Mouse (Mus musculus) heart, embryonic 12.5 days (tissue): ENCODE results near the gene Arhgap44. TPM values are rescaled to one million over a fixed set of nuclear protein-coding genes. Genes with fewer than 3 reads are reported as not detected.
A peak's percentile ranks its signal among the peaks of the same experiment; 100 is the strongest.

Source experiments
- ATAC-seq: fragments of 200-750 bp; cut with Nextera tagmentation; 2 replicates; pipeline ENCODE4 v1.8.0; 2017; ENCODE audit warnings: moderate TSS enrichment, moderate library complexity; ENCODE audit not compliant: insufficient number of reproducible peaks, low FRiP score
- H3K27ac ChIP-seq: fragments of 300-500 bp; sonication (generic); 2 replicates; pipeline ENCODE4 v1.5.1; 2016; ENCODE audit warnings: mild to moderate bottlenecking, moderate library complexity; ENCODE audit not compliant: poor library complexity, severe bottlenecking
- H3K27me3 ChIP-seq: fragments of 300-500 bp; sonication (generic); replicated peaks from 2 replicates; pipeline ENCODE4 v1.6.1; 2016; ENCODE audit warnings: mild to moderate bottlenecking, moderate library complexity
- H3K36me3 ChIP-seq: fragments of 300-500 bp; sonication (generic); 2 replicates; pipeline ENCODE4 v1.6.1; 2016; ENCODE audit warnings: mild to moderate bottlenecking, moderate library complexity
- H3K4me1 ChIP-seq: fragments of 300-500 bp; sonication (generic); replicated peaks from 2 replicates; pipeline ENCODE4 v1.6.1; 2016; ENCODE audit warnings: mild to moderate bottlenecking
- H3K4me2 ChIP-seq: fragments of 300-500 bp; sonication (generic); 2 replicates; pipeline ENCODE4 v1.6.1; 2016; ENCODE audit warnings: mild to moderate bottlenecking, moderate library complexity
- H3K4me3 ChIP-seq: fragments of 300-500 bp; sonication (generic); 2 replicates; pipeline ENCODE4 v1.5.1; 2016; ENCODE audit warnings: mild to moderate bottlenecking
- H3K9ac ChIP-seq: fragments of 300-500 bp; sonication (generic); 2 replicates; pipeline ENCODE4 v1.6.1; 2016; ENCODE audit warnings: mild to moderate bottlenecking, moderate library complexity
- H3K9me3 ChIP-seq: fragments of 300-500 bp; sonication (generic); replicated peaks from 2 replicates; pipeline ENCODE4 v1.6.1; 2016; ENCODE audit warnings: mild to moderate bottlenecking, moderate library complexity
- WGBS: fragments of 180-500 bp; shearing (Covaris S2); methylation state at CpG from one replicate; pipeline ENCODE4 v1.1.7; 2016; 5-methylcytosine and 5-hydroxymethylcytosine counted together
- polyA plus RNA-seq: library from polyadenylated mRNA; unstranded; fragments of >200 nt; fragmentation: Nextera tagmentation; extraction: Ambion mirVana; gene quantifications from 2 replicates; pipeline ENCODE4 v1.2.1, GENCODE M21; 2016

Arhgap44 gene
- polyA plus RNA-seq, 1 experiment from 2014 or later: 13.3 TPM

DNA sequence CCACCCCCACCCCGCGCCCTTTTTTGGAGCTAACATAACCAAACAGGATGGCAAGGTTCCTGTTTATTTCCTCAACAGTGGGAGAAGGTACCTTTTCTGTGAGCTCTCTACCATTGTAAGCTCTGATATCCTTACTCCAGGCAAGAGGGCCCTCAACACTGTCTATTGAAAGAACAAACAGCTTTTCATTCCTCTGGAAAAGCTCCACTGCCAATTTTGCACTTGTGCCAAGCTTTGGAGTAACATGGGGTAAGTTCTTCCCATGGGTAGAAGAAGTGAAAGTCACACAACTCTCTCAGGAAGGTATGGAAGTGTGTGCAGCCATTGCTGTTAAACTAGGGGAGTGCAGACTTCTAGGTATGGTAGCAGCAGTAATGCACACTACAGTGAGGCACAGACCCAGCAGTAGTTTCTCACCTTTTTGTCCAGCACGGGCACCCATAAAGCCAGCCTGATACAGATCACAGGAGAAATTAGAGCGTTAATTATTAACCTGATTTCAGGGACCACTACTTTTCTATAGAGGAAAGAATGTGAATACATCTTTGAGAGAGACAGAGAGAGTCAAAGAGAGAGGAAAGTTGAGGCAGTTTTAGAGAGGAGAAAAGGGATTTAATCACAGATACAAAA, 7.5 kb upstream of the Arhgap44 start:
- Histone ChIP-seq H3K4me3 (no peak overlapping the region), H3K27me3 (no peaks in the 10 kb centered on the region), H3K9ac (no peak overlapping the region), H3K27ac (no peak overlapping the region), H3K9me3 (no peaks in the 10 kb centered on the region), H3K4me2 (no peak overlapping the region), H3K4me1 (0 out of 2 replicates have a peak, but pooled peaks cover 4% of the 10 kb centered on the region), H3K36me3 (peaks cover 7% of the 10 kb centered on the region)
- no peak for ATAC-seq
- 85% methylated on average over 4 of the region's 4 CpGs for WGBS

DNA sequence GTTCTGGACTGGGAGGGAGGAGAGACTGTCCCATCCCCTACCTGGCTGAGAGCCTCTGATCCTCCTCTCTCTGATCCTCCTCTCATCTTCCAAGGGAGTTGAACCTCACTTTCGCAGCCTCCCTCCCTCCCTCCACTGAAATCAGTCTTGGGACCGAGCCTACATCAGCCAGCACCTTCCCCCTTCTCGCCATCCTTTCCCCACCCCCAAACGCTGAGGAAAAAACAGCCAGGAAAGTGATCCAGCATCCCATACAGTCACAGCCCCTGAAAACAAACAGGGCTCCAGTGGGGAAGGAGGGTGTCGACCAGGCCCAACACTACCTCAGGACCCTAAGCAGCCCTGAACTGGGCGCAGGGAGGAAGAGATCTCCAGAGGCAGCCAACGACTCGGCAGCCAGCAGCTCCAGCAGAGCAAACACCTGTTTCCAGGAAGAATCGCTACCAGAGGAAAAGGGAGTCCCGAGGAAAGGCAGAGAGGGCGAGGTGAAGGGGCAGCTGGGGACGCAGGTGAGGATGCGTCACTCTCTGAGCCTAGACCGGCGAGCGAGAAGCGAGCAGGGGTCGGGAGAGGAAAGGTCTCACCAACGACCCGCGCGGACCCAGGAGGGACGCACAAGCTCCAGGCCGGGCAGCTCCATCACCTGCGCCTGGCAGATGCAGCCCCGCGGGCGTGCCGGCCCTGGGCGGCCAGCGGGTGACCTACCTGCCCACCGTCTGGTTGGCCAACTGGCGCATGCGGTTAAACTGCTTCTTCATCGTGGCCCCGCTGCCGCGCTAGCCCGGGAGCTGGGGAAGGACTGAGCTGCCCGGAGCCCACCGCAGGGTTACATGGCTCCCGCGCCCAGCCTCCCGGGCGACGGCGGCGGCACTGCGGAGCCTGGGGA, 637 bp downstream of the Arhgap44 start:
- no peak overlapping the region for H3K27ac ChIP-seq
- ATAC-seq: peak; percentile 43; the same call in 1 of the 2 replicates
- no peaks in the 10 kb centered on the region for H3K9me3 ChIP-seq
- peak overlapping the region; percentile 96 for H3K4me2 ChIP-seq
- 1% methylated on average over 49 of the region's 49 CpGs for WGBS
- H3K4me1 ChIP-seq: peaks cover 30% of the 10 kb centered on the region
- H3K27me3 ChIP-seq: no peaks in the 10 kb centered on the region
- H3K9ac ChIP-seq: peak overlapping the region; percentile 94
- no peaks in the 10 kb centered on the region for H3K36me3 ChIP-seq
- H3K4me3 ChIP-seq: peak overlapping the region; percentile 98

DNA sequence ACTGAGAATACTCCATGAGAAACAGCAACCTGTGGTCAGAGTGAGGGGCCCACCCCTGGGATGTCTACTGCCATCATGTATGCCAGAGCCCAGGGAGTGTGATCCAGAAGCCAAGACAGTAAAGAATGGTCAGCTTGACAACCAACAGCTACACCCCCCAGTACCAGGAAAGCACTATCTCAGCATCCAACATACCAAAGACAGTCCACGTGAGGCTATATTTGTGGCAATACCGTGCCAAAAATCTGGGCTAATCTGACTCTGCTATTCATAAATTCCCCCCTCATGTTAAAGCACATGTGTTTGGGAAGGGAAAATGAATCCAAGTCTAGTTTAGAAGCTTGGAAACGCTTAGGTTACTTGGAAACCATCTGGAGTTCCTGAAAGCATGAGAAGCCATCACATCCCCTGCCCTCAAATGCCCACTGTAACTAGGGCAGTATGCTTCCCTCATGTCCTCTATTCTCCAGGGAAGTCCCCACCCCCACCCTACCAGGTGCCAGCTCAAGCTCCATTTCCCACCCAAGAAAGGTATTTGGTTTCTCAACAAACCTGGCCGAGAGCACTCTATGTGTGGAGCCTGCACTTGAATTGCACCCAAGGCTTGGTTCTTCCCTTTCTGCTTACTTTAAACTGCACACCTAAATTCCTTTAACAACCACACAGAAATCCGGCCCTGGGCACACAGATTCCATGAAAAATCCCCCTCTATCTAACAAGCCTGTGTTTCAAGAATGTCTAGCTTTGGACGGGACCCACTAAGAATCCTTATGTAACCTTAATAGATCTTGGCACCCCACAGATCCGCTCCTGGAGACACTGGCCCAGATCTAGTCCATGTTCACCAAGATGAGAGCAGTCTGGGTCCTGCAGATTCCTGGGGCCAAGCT, 1.5 kb downstream of the Arhgap44 start:
- Histone ChIP-seq H3K9me3 (no peaks in the 10 kb centered on the region), H3K4me2 (peak overlapping the region; percentile 96), H3K9ac (peak overlapping the region; percentile 94; the same call in 1 of the 2 replicates), H3K36me3 (no peaks in the 10 kb centered on the region), H3K4me1 (peaks cover 30% of the 10 kb centered on the region), H3K27me3 (no peaks in the 10 kb centered on the region), H3K27ac (no peak overlapping the region), H3K4me3 (peak overlapping the region; percentile 98)
- ATAC-seq: no peak
- WGBS: 49% methylated on average over 7 of the region's 7 CpGs

DNA sequence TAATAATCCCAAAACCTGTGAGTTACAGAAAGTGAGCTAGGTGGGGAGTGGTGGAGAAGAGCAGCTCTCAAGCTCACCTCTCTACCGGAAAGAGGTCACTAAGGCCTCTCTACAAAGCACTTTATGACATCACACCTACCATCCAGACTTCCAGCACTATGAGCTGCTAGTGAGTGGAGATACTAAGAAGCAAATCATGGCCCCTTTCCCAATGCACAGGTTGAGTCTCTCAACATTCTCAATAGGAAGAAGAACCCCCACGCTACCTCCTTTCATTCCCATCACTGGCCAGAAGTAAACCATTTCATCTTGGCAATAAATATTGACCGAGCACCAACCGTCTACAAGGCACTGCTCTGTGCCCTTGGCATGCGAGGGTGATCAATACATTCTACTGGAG, 3.0 kb downstream of the Arhgap44 start, which contains the start of gene 1700086D15Rik:
1700086D15Rik (minus strand) TSS at position 101 of the 400 bp plus-strand sequence.
- Histone ChIP-seq H3K4me3 (no peak within 1 kb of the TSS), H3K36me3 (no peaks in the 10 kb centered on the region), H3K9ac (no peak within 1 kb of the TSS), H3K27me3 (no peaks in the 10 kb centered on the region), H3K9me3 (no peaks in the 10 kb centered on the region), H3K27ac (no peak within 1 kb of the TSS), H3K4me1 (peaks cover 30% of the 10 kb centered on the region), H3K4me2 (no peak within 1 kb of the TSS)
- ATAC-seq: no peak
- 87% methylated on average over 5 of the region's 5 CpGs for WGBS

DNA sequence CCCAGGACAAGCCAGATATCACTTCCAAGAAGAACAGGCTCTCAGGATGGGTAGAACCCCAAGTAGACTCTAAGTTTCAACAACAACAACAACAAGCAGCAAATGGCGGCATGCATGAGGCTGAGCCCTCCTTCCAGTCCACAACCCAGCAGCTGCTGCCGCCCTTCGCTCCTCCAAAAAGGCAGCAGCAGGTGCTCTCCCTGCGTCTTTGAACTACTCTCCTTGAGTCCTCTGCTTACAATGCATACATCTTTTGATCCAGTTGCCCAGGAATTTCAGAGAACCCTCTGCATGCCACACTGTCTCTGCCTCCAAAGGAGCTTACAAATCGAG, 4.1 kb downstream of the Arhgap44 start:
- WGBS: 91% methylated on average over 5 of the region's 5 CpGs
- ATAC-seq: no peak
- Histone ChIP-seq H3K4me1 (peaks cover 35% of the 10 kb centered on the region), H3K4me3 (no peak overlapping the region), H3K36me3 (no peaks in the 10 kb centered on the region), H3K9ac (no peak overlapping the region), H3K9me3 (no peaks in the 10 kb centered on the region), H3K4me2 (no peak overlapping the region), H3K27me3 (no peaks in the 10 kb centered on the region), H3K27ac (no peak overlapping the region)

DNA sequence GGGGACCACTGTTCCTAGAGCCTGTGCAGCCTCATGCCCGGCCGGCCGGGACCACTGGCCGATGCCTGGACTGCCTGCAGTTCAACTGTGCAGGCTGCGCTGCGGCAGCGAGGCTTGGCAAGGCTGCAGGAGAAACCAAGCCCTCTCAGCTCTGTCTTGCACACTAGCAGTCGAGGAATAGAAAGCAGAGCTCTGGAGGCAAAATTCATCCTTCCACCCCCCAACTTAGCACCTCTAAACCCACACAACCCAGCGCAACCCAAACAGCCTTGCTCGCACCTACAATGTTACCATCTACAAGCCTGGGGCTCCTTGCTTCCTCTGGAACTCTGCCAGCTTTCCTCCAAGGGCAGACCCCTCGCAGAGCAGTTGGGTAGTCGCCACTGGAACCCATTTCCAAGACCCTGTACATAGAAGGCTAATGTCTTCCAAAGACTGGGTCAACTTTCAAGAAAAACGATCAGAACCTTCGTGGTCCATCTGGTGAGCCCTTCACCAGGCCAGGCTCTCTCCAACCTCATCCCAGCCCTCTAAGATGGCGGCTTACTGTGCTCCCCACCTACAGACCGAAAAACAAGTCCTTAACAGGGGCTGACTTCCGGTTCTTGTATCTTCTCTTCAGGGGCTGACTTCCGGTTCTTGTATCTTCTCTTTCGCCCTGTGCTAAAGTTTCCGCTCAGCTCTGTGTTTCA, 4.6 kb downstream of the Arhgap44 start:
- peaks cover 37% of the 10 kb centered on the region for H3K4me1 ChIP-seq
- WGBS: 87% methylated on average over 20 of the region's 20 CpGs
- H3K36me3 ChIP-seq: no peaks in the 10 kb centered on the region

DNA sequence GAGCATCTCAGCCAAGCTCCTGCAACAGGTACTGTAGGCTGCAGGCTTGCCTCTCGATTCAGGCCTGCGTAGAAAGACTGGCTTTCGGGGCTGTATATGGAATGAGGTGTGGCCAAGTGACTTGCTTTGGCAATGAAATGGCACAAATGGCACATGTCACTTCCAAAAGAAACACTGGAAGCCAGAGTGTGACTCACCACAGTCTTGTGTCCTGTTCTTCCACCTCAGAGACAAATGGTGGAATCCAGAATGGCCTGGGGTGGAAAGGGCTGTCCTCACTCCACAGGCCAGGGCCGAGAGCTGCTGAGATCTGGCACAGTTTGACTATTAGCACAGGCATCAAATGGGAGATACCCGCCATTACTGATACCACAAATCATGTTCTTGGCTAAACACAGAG, 9.8 kb downstream of the Arhgap44 start:
- Histone ChIP-seq H3K27me3 (no peaks in the 10 kb centered on the region), H3K27ac (no peak overlapping the region), H3K4me3 (no peak overlapping the region), H3K9ac (no peak overlapping the region), H3K4me2 (no peak overlapping the region), H3K4me1 (peaks cover 35% of the 10 kb centered on the region), H3K9me3 (no peaks in the 10 kb centered on the region), H3K36me3 (no peaks in the 10 kb centered on the region)
- 81% methylated on average over 5 of the region's 5 CpGs for WGBS
- ATAC-seq: no peak

More for the DNA sequence above, 4.6 kb downstream of the Arhgap44 start:
- no peak for ATAC-seq
- Histone ChIP-seq H3K4me3 (no peak overlapping the region), H3K9ac (no peak overlapping the region), H3K9me3 (no peaks in the 10 kb centered on the region), H3K27me3 (no peaks in the 10 kb centered on the region), H3K4me2 (no peak overlapping the region), H3K27ac (no peak overlapping the region)

DNA sequence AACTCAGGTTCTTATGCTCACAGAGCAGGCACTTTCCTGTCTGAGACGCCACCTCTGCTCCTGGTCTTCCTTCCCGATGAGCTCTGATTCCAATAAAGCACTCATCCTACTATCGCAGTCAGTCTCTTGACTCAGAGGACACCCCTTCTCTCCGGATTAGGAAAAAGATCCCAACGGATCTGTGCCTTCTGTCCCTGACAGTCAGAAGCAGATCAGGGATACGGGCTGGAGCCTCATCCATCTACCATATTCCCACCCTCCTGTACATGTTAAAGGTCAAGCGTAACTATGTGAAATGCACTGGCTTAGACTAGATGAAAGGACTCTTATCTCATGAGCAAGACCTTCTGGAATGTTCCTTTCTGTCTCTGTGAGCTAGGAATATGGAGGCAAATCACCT, 14.3 kb downstream of the Arhgap44 start:
- Histone ChIP-seq H3K4me1 (peaks cover 55% of the 10 kb centered on the region), H3K4me3 (no peak overlapping the region), H3K36me3 (no peaks in the 10 kb centered on the region), H3K9ac (no peak overlapping the region), H3K9me3 (no peaks in the 10 kb centered on the region), H3K27ac (no peak overlapping the region), H3K4me2 (no peak overlapping the region), H3K27me3 (no peaks in the 10 kb centered on the region)
- WGBS: 52% methylated on average over 7 of the region's 7 CpGs
- no peak for ATAC-seq

DNA sequence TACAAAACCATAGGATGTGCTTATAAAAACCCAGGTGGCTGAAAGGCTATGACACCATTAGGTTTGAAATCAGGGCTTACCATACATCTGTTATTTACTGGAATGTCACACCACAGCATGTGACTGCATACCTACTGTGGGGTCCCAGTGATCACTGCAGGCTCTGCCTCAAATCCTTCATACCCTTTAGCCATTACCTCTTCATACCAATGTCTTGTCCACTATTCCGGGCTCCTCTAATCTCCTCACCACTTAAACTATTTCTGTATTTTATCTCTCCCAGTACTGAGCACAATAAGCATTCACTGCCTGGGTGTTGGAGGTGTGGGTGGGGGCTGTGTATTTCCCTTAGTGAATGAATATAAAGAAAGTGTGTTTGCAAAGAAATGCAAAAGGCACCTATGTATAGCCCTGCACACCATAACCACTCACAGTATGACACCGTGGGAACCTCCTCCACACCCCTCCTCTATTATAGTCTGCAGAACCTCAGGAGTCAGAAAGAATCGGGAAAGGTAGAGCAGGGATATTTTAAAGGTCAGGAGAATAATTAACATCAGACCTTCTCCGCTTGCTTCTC, 19.8 kb downstream of the Arhgap44 start:
- Histone ChIP-seq H3K4me1 (peaks cover 53% of the 10 kb centered on the region), H3K9ac (no peak overlapping the region), H3K9me3 (no peaks in the 10 kb centered on the region), H3K36me3 (no peaks in the 10 kb centered on the region), H3K27me3 (no peaks in the 10 kb centered on the region), H3K27ac (peak overlapping the region; percentile 74), H3K4me2 (peak overlapping the region; percentile 30), H3K4me3 (no peak overlapping the region)
- 34% methylated on average over 4 of the region's 4 CpGs for WGBS
- peak; percentile 63 for ATAC-seq

DNA sequence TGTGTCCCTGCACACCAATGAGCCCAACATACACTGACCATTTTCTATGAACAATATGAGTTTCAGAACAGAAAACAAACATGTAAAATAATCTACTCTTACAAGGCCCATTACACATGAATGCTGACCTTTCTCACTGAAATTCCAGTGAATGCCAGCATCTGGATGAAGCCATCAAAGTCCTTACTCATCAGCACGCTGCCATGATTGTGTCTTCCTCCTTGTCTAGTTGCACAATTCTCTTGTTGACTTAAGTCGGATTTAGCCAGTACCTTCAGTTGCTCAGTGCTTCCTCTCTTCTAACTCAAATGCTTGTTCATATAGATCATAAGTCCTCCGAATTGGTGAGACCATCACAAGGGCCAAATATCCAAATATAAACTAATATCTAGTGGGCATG, 23.7 kb downstream of the Arhgap44 start:
- no peak overlapping the region for H3K4me3 ChIP-seq
- no peak for ATAC-seq
- 81% methylated on average over 3 of the region's 3 CpGs for WGBS
- no peak overlapping the region for H3K9ac ChIP-seq
- H3K4me2 ChIP-seq: no peak overlapping the region
- H3K27ac ChIP-seq: no peak overlapping the region
- H3K4me1 ChIP-seq: peaks cover 48% of the 10 kb centered on the region
- no peaks in the 10 kb centered on the region for H3K27me3 ChIP-seq
- no peaks in the 10 kb centered on the region for H3K36me3 ChIP-seq
- no peaks in the 10 kb centered on the region for H3K9me3 ChIP-seq
